Mouse (Mus musculus): ENCODE measurements around the gene Lrrc42. TPM values are rescaled to one million over a fixed set of nuclear protein-coding genes. Genes with fewer than 3 reads are reported as not detected.

Lrrc42 gene
- 13.4 TPM for polyA plus RNA-seq (2014; fragmentation: Illumina TruSeq; extraction: RNeasy Lipid Tissue Mini Kit (QIAGEN cat#74804); ENCODE audit: low replicate concordance)

DNA sequence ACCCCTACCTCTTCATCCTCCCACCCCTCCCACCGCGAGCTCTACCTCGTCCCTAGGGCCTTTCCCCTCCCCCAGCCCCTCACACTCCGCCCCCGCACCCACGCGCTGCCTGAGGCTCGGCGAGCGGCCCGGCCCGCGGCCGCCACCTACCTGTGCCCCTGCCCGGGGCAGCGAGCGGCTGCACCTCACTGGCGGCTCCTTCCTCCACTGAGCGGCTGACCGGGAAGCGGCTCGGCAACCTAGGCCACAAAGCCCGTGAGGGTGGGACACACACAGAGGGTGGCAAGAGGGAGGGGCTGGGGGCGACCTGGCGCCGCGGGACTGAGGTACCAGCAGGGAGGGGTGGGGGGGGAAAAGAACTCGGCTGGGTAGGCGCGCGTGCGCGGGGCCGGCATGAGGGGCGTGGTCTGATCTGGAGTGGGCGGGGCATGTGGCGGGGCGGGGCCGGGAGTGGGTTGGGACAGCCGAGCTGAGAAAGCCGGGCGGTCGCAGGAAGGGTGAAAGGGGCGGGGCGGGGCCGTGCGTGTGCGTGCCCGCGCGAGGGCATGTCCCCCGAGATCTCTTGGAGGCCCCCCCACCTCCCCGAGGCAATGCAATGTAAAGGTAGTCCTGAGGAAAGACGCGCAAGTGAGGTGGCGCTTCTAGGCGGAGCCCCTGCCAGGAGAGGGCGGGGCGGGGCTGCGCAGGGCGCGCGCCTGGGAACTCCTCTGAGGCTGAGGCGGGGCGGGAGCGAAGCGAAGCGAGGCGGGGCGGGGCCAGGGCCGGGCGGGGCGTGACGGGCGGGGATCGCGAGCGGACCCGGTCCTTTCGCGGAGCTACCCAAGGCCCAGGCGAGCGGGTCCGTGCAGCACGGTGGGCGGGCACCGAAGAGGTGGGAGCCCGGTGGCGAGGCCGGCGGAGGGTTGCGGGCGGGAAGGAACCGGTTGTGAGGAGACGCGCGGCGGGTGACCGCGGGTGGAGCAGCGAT lies at the start of gene Lrrc42, which contains the start of gene Hspb11:
Lrrc42 (minus strand) TSS at position 408 of the 967 bp plus-strand sequence.
Hspb11 (plus strand) TSS at position 469 of the 967 bp plus-strand sequence.

DNA sequence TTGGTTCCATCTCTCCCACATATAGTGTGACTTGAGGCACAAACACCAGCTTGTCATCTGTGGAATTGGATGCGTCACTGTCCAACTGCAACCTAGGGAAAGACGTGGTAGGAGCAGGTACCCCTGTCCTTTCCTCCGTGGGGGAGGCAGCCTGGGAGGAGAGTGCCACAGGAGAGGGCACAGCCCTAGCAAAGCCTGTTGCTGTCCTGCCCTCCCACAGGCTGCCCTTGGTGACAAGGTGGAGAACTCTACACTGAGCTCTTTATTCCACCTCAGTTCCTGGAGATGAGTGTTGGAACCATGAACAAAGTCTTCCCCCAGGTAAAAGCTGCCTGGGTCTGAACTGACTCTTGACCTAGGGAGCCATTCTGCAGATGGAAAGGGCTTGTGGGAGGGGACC lies 44.5 kb downstream of the Lrrc42 start, which contains the start of gene Ldlrad1:
Ldlrad1 (plus strand) TSS at position 301 of the 400 bp plus-strand sequence.

Other genes with a start within 250 kb of the Lrrc42 start
- 19.3 TPM for gene Mrpl37, start 186.7 kb downstream of the Lrrc42 start, polyA plus RNA-seq (2014; fragmentation: Illumina TruSeq; extraction: RNeasy Lipid Tissue Mini Kit (QIAGEN cat#74804); ENCODE audit: low replicate concordance)
- gene Cyb5rl, start 186.5 kb downstream of the Lrrc42 start, polyA plus RNA-seq (2014; fragmentation: Illumina TruSeq; extraction: RNeasy Lipid Tissue Mini Kit (QIAGEN cat#74804); ENCODE audit: low replicate concordance) = 0.78 TPM
- not detected for gene Cdcp2, start 156.6 kb downstream of the Lrrc42 start, polyA plus RNA-seq (2014; fragmentation: Illumina TruSeq; extraction: RNeasy Lipid Tissue Mini Kit (QIAGEN cat#74804); ENCODE audit: low replicate concordance)
- 727 TPM for gene Tmem59, start 75.1 kb downstream of the Lrrc42 start, polyA plus RNA-seq (2014; fragmentation: Illumina TruSeq; extraction: RNeasy Lipid Tissue Mini Kit (QIAGEN cat#74804); ENCODE audit: low replicate concordance)
- gene Tceanc2, start 74.4 kb downstream of the Lrrc42 start, polyA plus RNA-seq (2014; fragmentation: Illumina TruSeq; extraction: RNeasy Lipid Tissue Mini Kit (QIAGEN cat#74804); ENCODE audit: low replicate concordance) = 29.7 TPM
- gene Ldlrad1, start 44.4 kb downstream of the Lrrc42 start, polyA plus RNA-seq (2014; fragmentation: Illumina TruSeq; extraction: RNeasy Lipid Tissue Mini Kit (QIAGEN cat#74804); ENCODE audit: low replicate concordance) = not detected
- gene Hspb11, start 61 bp upstream of the Lrrc42 start, polyA plus RNA-seq (2014; fragmentation: Illumina TruSeq; extraction: RNeasy Lipid Tissue Mini Kit (QIAGEN cat#74804); ENCODE audit: low replicate concordance) = 41.3 TPM
- 163 TPM for gene Dio1, start 53.6 kb upstream of the Lrrc42 start, polyA plus RNA-seq (2014; fragmentation: Illumina TruSeq; extraction: RNeasy Lipid Tissue Mini Kit (QIAGEN cat#74804); ENCODE audit: low replicate concordance)
- 48.8 TPM for gene Yipf1, start 60.8 kb upstream of the Lrrc42 start, polyA plus RNA-seq (2014; fragmentation: Illumina TruSeq; extraction: RNeasy Lipid Tissue Mini Kit (QIAGEN cat#74804); ENCODE audit: low replicate concordance)
- 15.2 TPM for gene Ndc1, start 114.3 kb upstream of the Lrrc42 start, polyA plus RNA-seq (2014; fragmentation: Illumina TruSeq; extraction: RNeasy Lipid Tissue Mini Kit (QIAGEN cat#74804); ENCODE audit: low replicate concordance)
- gene Glis1, start 181.1 kb upstream of the Lrrc42 start, polyA plus RNA-seq (2014; fragmentation: Illumina TruSeq; extraction: RNeasy Lipid Tissue Mini Kit (QIAGEN cat#74804); ENCODE audit: low replicate concordance) = not detected

All from small intestine, adult 10 weeks (tissue).